Mouse (Mus musculus) left cerebral cortex, postnatal 10 days (tissue): ENCODE results near the gene Ankrd33b. TPM values are rescaled to one million over a fixed set of nuclear protein-coding genes. Genes with fewer than 3 reads are reported as not detected.

Experiments
- DNase-seq, 2 experiments: peaks; one replicate each; pipeline ENCODE4 v3.0.0; 2021 to 2022; ENCODE audit warnings: low spot score in 2 of 2, mixed read lengths in 1 of 2; ENCODE audit errors: extremely low spot score in 1 of 2
- intact Hi-C: fragments of 180-260 bp; cut with DNase I; formaldehyde crosslinking; loops from one replicate; pipeline ENCODE4 v1.15.1; 2025
- total RNA-seq, 2 experiments: library from RNA; stranded (reverse); gene quantifications; 2 replicates each; pipeline ENCODE4 v1.2.3; 2021

Gene Ankrd33b
- 1 to 10 TPM; 6.4 to 8.7 TPM for total RNA-seq

DNA sequence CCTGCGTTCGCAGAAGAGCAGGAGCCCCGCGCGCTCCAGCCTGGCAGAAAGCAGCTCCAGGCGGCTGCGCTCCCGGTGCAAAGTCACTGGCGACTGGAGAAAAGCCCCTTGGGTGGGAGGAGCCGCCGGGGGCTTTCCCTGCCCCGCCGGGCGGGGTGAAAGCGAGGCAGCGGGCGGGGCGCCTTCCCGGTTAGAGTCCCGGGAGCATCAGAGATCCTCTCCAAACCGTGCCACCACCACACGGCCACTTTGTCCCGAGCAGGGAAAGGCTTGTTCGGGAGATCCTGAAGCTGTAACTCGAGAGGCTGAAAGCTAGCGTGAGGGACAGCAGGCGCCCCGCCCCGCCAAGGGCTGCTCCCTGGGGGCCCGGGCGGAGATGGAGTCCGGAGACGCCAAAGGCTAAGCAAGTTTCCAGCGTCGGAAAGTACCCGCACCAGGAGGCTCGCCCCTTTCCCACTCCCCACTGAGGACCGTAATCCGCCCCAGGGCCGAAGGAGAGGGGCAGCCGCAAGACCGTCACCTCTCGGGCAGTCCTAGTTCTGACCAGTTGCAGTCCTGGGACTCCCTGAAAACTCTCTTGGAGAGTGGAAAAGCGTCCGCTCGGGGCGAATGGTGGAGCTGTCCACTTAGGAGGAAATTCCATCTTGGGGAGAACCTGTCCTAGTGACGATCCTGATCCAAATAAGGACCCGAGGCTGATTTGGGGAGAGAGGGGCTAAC is at the start of gene Ankrd33b:
Gene Ankrd33b, minus strand, starts transcription at position 246 of the 720 bp plus-strand sequence.
- DNase-seq = peak in 1 of 2 experiments; percentile 78
- intact Hi-C loops = no loop called here

DNA sequence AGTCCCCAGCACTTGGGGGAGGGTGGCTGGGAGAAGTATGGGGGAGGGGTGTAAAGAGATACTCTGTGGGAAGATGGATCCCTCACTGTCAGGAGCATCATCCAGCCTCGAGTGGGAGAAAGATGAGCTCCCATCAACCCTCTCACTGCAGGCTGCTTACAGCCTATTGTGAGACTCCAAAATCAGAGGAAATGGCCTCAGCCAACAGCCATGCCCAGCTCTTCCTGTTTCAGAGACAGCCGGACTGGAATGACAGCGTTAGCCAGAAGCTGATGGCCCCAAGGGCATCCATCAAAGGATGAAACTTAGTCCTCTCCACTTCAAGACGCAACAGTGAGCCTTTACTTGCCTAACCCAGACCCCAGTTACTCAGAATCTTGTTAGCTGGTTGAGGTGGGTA is 47.7 kb upstream of the Ankrd33b start:
- intact Hi-C loops = no loop called here
- DNase-seq = no peak

DNA sequence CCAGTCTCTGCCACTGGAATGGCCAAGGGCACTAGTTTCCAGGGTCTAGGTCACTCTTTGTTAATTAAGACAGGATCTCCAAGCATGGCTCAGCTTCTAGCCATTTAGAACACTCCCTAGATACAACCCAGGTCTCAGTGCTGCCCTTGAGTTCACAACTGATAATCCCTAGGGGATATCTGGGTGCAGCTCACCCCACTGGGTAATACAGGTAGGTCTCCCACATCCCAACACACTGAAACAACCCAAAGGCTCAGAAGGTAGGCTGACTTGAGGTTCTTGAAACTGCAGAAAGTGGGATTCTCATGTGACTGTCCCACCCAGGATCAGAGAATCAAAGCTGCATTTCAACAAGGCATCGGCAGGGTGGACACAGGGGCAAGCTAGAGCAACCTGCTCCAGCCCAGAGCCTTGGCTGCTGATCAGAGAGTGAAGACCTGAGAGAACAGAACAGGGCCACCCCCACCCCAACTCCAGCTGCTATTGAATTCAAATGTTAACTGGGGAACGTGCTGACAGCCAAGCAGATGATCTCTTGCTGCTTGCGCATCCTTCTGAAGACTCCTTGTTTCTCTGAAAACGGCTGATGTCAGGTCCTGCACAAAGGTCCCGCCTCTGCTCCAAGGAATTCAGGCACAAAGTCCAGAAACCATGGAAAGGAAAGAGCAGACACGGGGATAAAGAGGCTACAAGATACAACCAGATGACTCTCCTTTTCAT is 46.8 kb upstream of the Ankrd33b start:
- intact Hi-C loops = no loop called here
- no peak for DNase-seq

DNA sequence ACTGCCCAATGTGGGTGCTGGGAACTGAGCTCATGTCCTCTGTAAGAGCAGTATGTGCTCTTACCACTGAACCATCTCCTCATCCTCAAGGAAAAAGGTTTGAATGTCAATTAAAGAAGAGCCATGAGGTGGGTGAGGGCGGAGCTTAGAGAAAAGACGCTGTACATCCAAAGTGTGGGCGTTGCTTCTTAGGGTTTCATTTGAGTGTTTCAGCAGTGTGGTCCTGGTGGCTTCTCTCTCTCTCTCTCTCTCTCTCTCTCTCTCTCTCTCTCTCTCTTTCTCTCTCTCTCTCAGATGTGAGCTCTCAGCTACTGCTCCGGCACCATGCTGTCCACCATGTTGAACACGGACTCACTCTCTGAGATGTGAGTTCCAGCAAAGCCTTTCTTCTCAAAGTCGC is 46.1 kb upstream of the Ankrd33b start:
- DNase-seq = no peak
- intact Hi-C loops = no loop called here

DNA sequence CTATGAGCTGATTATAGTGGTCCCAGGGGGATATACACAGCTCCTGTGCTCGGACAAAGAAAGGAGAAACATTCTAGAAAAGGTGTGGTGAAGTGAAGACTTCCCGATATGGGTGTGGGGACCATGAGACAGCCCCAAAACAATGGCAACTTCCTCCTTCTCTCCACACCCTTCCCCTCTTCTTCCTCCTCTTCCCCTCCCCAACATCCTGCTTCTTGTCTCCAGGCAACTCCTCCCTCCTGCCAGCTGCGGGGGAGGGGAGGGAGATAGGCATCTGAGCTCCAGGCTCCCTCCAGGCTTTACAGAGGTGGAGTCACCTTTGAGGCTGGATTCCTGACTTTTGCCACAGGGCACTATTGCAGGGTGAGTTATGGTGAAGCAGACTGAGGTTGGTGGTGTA is 45.4 kb upstream of the Ankrd33b start:
- intact Hi-C loops = no loop called here
- DNase-seq = no peak

DNA sequence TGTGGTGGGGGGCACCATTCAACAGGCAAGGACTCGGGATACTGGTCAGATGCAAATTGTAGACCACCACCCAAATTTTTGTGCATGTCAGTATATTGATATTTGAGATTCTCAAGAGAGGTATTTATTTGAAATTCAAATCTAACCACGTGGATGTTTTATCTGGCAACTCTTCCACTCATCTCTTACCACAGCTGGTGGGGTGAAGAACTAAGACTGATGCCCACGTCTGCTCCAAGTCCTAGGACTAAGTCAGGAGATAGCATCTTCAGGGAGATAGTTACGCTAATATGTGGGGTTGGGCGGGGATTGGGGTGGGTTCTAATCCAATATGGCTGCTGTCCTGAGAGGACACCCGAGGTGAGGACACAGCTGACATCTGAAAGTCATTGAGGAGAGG is 44.9 kb upstream of the Ankrd33b start:
- DNase-seq = no peak

DNA sequence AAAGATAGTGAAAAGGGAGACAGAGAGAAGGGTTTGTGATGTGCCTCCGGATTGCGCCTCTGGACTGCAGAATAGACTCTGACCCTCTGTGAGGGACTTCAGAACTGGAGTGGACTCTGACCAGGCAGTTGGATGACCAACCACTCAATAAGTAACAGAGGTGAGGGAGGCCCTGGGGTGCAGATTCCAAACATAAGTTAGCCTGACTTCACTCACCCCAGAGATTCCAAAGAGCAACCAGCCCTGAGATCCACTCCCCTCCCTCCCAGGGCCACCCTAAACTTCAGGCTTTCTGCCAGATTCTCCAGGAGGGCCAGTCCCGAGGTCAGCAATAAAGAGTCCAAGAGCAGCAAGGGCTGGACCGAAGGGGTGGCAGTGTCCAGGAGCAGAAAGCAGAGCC is 40.0 kb upstream of the Ankrd33b start:
- intact Hi-C loops = no loop called here

More for the DNA sequence above, 44.9 kb upstream of the Ankrd33b start:
- intact Hi-C loops = no loop called here

DNA sequence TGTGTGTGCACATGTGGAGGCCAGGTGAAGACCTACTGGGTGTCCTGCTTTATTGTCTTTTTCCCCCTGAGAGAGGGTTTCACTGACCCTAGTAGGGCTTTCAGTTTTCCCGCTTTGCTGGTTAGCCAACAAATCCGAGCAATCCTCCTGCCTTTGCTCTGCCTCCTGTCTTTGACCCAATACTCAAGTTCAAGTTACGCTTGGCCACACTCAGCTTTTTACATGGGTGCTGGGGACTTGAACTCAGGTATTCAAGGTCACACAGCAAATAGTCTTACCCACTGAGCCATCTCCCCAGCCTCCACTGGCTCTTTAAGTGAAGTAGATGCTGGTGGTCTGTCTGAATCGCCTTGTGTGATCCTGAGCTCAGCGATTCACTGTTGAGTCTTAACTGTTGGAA is 39.4 kb upstream of the Ankrd33b start:
- intact Hi-C loops = no loop called here
- DNase-seq = no peak

More for the DNA sequence above, 40.0 kb upstream of the Ankrd33b start:
- DNase-seq = peak in 1 of 2 experiments; percentile 26

DNA sequence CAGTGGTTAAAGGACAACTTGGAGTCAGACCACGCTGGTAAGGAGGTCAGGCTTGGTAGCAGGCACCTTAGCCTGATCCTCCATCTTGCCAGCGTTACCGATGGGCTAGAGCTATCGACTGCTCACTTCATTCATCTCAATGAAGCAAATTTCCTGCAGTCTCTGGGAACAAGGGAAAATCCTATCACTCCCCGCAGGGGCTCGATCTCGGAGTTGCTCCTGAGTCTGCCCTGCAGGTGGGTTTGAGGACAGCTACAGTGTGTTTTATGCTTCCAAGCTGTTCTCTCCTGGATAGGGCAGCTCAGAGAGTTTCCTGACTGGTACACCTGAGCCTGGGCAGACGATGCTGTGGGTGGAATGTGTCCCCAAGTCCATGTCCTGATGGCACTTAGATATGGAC is 36.8 kb upstream of the Ankrd33b start:
- intact Hi-C loops = no loop called here
- DNase-seq = peak in 1 of 2 experiments; percentile 7

DNA sequence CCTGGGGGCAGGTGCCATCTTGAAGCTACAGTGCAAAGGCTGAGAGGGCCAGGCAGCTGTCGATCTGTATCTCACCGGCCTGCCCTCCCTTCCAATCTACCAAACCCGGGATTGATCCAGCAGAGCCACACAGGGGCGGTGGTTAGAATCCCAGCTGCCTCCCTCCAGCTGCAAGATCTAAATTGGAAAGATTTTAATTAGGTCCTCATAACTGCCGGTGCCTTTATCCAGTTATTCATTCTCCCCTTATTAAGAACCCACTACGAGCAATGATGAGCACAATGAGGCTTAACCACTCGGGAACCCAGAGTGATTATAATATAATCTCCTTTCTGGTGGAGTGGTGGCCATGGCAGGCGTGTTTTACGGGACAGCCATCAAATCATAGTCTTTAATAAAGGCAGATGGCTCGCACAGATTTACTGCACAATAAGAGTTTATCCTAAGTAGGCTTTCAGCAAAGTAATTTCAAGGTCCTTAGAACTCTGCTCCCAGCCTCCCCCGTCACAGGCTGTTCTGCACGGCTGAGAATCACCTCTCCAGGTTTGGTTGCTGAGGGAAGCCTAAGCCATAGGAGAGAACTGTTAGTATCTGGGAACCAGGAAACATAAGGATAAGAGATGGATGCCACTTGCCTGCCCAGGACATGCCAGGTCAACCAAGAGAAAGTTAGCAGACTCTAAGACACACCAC is 34.8 kb upstream of the Ankrd33b start:
- intact Hi-C loops = no loop called here
- DNase-seq = peak in 1 of 2 experiments; percentile 8

DNA sequence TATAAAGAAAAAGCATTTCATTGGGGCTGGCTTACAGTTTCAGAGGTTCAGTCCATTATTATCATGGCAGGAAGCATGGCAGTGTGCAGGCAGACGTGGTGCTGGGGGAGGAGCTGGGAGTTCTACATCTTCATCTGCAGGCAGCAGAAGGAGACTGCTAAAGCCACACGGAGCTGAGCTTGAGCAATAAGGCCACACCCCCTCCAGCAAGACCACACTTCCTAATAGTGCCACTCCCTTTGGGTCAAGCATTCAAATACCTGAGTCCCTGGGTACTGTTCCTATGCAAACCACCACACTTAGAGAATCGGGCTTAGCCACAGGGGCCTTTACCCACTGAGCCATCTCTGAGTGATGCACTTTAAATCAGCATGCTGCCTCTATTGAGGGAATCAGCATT is 33.4 kb upstream of the Ankrd33b start:
- intact Hi-C loops = no loop called here
- DNase-seq = peak in 1 of 2 experiments; percentile 7

DNA sequence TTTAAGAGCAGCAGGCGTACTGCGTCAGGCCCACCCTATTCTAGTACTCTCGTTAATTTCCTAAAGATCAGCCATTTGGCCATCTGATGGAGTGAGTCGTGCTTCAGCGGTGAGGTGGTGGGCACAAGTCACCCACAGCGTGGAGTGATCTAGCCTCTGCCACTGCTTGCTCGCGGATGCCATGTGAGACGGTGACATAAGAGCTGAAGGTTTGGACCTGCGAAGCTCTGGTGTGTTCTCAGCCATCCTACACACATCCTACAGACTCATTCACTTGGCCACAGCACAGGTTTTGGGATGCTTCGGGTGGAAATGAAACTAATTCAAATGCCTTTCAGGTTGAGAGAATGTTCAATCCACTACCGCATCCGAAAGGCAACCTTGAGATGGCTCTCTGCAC is 31.2 kb upstream of the Ankrd33b start:
- no peak for DNase-seq
- intact Hi-C loops = no loop called here

DNA sequence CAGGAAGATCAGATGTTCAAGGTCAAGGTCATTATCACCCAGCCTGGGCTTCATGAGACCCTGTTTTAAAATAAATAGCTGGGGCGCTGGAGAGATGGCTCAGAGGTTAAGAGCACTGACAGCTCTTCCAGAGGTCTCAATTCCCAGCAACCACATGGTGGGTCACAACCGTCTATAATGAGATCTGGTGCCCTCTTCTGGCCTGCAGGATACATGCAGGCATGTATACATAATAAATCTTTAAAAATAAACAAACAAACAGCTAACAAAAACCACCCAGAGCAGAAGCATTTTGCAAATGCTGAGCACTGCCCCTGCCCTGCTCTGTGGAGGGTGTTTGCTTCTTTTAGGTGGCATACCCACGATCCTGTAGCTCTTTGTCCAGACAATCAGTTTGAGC is 29.9 kb upstream of the Ankrd33b start:
- intact Hi-C loops = no loop called here
- DNase-seq = no peak

DNA sequence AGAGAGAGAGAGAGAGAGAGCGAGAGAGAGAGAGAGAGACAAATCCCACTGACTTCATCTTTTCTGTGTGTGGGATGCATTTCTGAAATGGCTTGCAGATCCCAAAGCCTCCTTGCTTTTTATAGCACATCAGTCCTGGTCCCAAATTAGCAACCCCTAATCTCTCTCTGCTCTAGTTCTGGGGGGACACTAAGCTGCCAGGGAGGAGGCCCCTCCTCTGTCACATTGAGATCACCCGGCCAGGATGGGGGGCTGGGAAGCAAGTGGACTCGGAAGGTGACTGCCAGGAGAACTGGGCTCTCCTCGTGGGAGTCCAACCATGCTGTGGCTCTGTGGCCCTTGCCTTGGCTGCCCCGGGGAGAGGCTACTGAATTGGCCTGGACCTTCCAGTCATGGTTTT is 29.2 kb upstream of the Ankrd33b start:
- peak in 1 of 2 experiments; percentile 44 for DNase-seq
- intact Hi-C loops = no loop called here

DNA sequence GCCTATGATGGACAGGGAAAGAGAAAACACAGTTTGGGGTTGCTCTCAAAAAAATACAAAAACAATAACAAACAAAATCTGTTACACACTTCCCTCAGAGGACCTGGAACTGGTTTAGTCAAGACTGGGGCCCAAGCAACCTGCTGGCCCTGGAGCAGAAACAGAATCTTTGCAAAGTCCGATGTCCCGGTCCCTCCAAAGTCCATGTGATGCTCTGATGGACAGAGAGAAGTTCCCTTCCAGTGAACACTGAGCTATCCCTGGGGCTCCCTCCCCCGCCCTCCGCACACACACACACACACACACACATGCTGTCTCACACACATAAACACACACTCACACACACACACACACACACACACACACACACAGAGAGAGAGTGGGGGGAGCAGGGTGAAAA is 28.5 kb upstream of the Ankrd33b start:
- no peak for DNase-seq
- intact Hi-C loops = no loop called here

DNA sequence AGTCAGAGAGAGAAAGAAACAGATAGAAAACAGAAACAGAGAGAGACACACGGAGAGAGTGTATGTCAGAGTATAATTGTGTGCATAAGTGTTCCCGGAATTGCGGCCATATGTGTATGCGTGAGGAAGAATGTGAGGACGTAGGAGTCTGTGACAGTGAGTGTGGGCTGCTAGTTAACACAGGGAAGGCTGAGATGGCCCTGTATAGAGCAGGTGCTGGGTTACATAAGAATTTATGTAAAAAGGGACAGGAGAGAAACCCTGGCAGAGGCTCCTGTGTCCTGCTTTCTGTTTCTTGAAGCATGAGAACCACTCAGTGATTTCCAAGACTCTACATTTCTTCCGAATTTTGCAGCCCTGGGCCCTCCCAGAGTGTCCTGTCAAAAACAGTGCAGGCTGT is 25.9 kb upstream of the Ankrd33b start:
- DNase-seq = no peak
- intact Hi-C loops = loop anchor here (5.0 kb wide), 1 partner anchor 34 kb away; no protein-coding TSS in a partner anchor

DNA sequence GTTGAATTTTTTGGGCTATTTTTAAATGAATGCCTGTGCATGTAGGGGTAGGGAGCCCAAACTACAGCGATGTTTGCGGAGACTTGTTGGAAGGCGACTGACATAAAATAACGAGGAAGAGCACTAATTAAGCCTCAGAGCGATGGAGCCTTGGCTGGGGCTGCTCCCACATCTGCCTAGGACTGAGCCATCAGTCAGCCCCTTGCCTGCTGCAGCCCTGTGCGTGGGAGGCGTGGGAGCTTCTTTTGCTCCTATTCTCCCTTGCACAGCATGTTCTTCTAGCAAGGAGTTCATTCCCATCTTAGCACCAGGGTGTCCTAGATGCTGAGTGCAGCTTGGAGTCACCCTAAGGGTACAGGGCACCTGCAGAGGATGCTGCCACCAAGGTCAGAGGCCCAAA is 25.2 kb upstream of the Ankrd33b start:
- no peak for DNase-seq

DNA sequence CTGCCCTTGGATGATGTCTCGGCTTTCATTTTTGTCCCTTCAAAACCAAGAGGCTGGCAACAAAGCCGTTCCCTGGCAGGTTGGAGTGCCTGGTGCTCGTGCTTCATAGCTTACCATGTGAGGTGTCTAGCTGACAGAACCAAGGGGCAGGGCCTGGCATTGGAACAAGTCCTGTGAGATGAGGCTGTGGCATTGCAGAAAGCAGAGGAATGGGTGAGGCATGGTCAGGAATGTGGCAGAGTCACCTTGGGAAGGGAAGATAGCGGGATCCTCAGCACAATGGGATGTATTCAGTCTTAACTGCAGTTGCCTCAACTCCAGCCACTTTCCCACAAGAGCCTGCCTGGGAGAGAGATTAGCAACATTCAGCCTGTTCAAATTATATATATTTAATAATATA is 24.6 kb upstream of the Ankrd33b start:
- intact Hi-C loops = loop anchor here (5.0 kb wide), 1 partner anchor 35 kb away; no protein-coding TSS in a partner anchor
- DNase-seq = no peak

More for the DNA sequence above, 25.2 kb upstream of the Ankrd33b start:
- intact Hi-C loops = loop anchor here (5.0 kb wide), 1 partner anchor 35 kb away; no protein-coding TSS in a partner anchor

DNA sequence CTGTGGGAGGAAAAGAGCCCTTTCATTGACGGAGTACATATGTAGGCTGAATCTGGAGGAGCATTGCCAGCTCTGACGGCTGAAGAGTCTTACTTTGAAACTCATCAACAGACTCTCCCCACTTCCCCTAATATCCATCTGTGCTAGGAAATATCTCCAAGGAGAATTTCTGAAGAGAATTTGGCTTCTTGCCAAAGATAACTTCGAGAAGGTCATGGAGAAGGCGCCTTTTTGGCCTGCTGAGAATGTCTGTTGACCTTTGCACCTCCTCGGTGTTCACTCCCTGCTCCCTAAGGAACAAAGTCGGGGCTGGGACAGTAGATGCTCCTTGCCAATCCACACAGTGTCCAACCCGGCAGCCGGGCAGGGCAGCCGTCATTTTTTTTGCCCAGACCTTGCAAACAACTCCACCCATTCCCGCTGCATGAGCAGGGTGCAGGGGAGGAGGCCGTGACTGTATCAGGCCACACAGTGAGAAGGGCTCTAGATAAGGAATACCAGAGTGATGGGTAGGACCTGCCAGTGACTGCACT is 14.5 kb upstream of the Ankrd33b start:
- DNase-seq = peak in 1 of 2 experiments; percentile 48
- intact Hi-C loops = no loop called here
